Mouse (Mus musculus): ENCODE data around the gene Unc5a. TPM values are rescaled to one million over a fixed set of nuclear protein-coding genes. Genes with fewer than 3 reads are reported as not detected.

Gene Unc5a
- total and polyA plus RNA-seq, 3 experiments: not detected

DNA sequence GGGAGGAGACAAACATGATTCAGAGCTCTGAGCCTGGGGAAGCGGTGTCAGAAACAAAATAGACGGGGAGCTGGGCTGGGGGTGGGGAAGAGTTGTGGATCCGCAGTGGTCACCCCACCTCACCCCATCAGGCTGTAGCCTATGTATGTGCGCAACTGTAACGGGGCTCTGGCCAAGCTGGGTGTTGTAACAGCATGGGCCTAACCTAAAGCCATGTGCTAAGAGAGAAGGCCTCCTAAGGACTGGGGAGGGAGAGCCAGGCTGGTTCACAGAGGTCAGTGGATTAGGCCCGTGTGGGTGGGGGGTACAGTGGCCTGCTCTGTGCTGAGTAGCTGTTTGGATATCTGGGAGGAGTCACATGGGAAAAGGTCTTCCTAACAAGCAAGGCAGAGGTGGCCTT, 10.6 kb downstream of the Unc5a start:
- no peak overlapping the region for H3K9ac ChIP-seq (ENCODE audit: control insufficient read depth, low read depth, low read length, poor library complexity, severe bottlenecking)
- DNase-seq (ENCODE audit: low read depth, low spot score): no peak
- H3K4me1 ChIP-seq (ENCODE audit: control insufficient read depth in 1 of 2, insufficient read depth in 2 of 2, low read length in 2 of 2): no peaks in the 10 kb centered on the region
- H3K79me2 ChIP-seq (ENCODE audit: control insufficient read depth, insufficient read depth, low read length, poor library complexity): no peaks in the 10 kb centered on the region
- no peaks in the 10 kb centered on the region for H3K36me3 ChIP-seq (ENCODE audit: control insufficient read depth in 1 of 2, insufficient read depth in 2 of 2, low read length in 2 of 2)
- H3K27me3 ChIP-seq (ENCODE audit: control insufficient read depth in 1 of 2, insufficient read depth in 2 of 2, low read length in 2 of 2): no peaks in the 10 kb centered on the region
- H3K9me3 ChIP-seq (replicated peaks; ENCODE audit: insufficient read depth, low read length): no peaks in the 10 kb centered on the region
- H3K4me3 ChIP-seq (ENCODE audit: control insufficient read depth in 1 of 2, insufficient read depth in 1 of 2, low read depth in 2 of 2, low read length in 2 of 2): no peak overlapping the region
- TF ChIP-seq USF2 (IDR thresholded peaks at IDR 0.05; ENCODE audit: borderline replicate concordance in 1 of 2, insufficient read depth in 1 of 2, low read depth in 1 of 2, low read length in 2 of 2) (no peak), ELF1 (IDR thresholded peaks at IDR 0.05; ENCODE audit: low read depth, low read length) (no peak), HCFC1 (IDR thresholded peaks at IDR 0.05; ENCODE audit: low read depth, low read length) (no peak), MYB (IDR thresholded peaks at IDR 0.05; ENCODE audit: low read depth, low read length) (no peak), GABPA (IDR thresholded peaks at IDR 0.05; ENCODE audit: low read depth, low read length) (no peak), SIN3A (IDR thresholded peaks at IDR 0.05; ENCODE audit: low read length) (no peak), JUND (IDR thresholded peaks at IDR 0.05; ENCODE audit: low read depth, low read length) (no peak), MAFK (IDR thresholded peaks at IDR 0.05; ENCODE audit: borderline replicate concordance, low read depth, low read length) (no peak), UBTF (IDR thresholded peaks at IDR 0.05; ENCODE audit: borderline replicate concordance, insufficient read depth, low read depth, low read length) (no peak)
- no peak overlapping the region for H3K27ac ChIP-seq (ENCODE audit: control insufficient read depth, low read depth, low read length)

DNA sequence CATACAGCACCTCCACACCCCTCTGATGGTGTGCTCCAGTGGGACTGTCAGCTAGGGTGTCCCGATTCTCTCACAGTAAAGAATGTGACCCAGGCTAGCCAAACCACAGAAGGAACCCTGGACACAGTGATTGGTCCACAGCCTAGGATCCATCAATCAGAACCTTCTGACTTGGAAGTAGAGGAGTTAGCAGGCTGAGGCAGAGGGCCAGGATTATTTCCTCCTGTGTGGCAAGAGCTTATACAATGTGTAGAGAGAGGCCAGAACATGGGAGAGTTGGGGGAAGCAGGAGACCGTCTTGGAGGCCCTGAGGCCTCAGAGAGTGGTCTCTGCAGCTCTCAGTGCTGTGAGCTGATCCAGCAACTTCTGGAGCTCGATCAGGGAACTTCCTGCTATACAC, 11.3 kb downstream of the Unc5a start:
- DNase-seq (ENCODE audit: low read depth, low spot score): no peak
- TF ChIP-seq MAX (IDR thresholded peaks at IDR 0.05; ENCODE audit: low read length) (no peak), E2F4 (IDR thresholded peaks at IDR 0.05; ENCODE audit: borderline replicate concordance, low read depth, low read length) (no peak), KAT2A (conservative IDR thresholded peaks at IDR 0.05; ENCODE audit: low read depth, low read length) (no peak), POLR2AphosphoS2 (IDR thresholded peaks at IDR 0.05; ENCODE audit: low read length) (no peak), ZKSCAN1 (IDR thresholded peaks at IDR 0.05; ENCODE audit: low read depth, low read length) (no peak), MYC (IDR thresholded peaks at IDR 0.05; ENCODE audit: low read depth, low read length) (no peak), USF1 (IDR thresholded peaks at IDR 0.05; ENCODE audit: low read depth, low read length) (no peak), MXI1 (IDR thresholded peaks at IDR 0.05; ENCODE audit: low read depth, low read length) (no peak), ELF1 (IDR thresholded peaks at IDR 0.05; ENCODE audit: low read depth, low read length) (no peak), MEF2A (IDR thresholded peaks at IDR 0.05; ENCODE audit: extremely low read depth, insufficient replicate concordance, low read depth, low read length, poor library complexity, severe bottlenecking) (no peak), RAD21 (IDR thresholded peaks at IDR 0.05; ENCODE audit: low read depth, low read length) (no peak)
- no peaks in the 10 kb centered on the region for H3K27me3 ChIP-seq (ENCODE audit: control insufficient read depth in 1 of 2, insufficient read depth in 2 of 2, low read length in 2 of 2)

More for the DNA sequence above, 11.3 kb downstream of the Unc5a start:
- Histone ChIP-seq H3K4me3 (ENCODE audit: control insufficient read depth in 1 of 2, insufficient read depth in 1 of 2, low read depth in 2 of 2, low read length in 2 of 2) (no peak overlapping the region), H3K9ac (ENCODE audit: control insufficient read depth, low read depth, low read length, poor library complexity, severe bottlenecking) (no peak overlapping the region), H3K4me1 (ENCODE audit: control insufficient read depth in 1 of 2, insufficient read depth in 2 of 2, low read length in 2 of 2) (no peaks in the 10 kb centered on the region), H3K27ac (ENCODE audit: control insufficient read depth, low read depth, low read length) (no peak overlapping the region), H3K79me2 (ENCODE audit: control insufficient read depth, insufficient read depth, low read length, poor library complexity) (no peaks in the 10 kb centered on the region), H3K9me3 (replicated peaks; ENCODE audit: insufficient read depth, low read length) (no peaks in the 10 kb centered on the region), H3K36me3 (ENCODE audit: control insufficient read depth in 1 of 2, insufficient read depth in 2 of 2, low read length in 2 of 2) (no peaks in the 10 kb centered on the region)
